Mouse (Mus musculus) ovary, postnatal 10 days (tissue): ENCODE results near the gene Nsrp1.
A peak's percentile ranks its signal among the peaks of the same experiment; 100 is the strongest.
"Not testable (repeated sequence)": the region's sequence is repeated elsewhere in the genome, so short reads cannot be mapped to it uniquely, and the experiment has no call there.

Experiments
- DNase-seq: peaks from one replicate; pipeline ENCODE4 v3.0.0; 2022; ENCODE audit warnings: low spot score

Gene Nsrp1

DNA sequence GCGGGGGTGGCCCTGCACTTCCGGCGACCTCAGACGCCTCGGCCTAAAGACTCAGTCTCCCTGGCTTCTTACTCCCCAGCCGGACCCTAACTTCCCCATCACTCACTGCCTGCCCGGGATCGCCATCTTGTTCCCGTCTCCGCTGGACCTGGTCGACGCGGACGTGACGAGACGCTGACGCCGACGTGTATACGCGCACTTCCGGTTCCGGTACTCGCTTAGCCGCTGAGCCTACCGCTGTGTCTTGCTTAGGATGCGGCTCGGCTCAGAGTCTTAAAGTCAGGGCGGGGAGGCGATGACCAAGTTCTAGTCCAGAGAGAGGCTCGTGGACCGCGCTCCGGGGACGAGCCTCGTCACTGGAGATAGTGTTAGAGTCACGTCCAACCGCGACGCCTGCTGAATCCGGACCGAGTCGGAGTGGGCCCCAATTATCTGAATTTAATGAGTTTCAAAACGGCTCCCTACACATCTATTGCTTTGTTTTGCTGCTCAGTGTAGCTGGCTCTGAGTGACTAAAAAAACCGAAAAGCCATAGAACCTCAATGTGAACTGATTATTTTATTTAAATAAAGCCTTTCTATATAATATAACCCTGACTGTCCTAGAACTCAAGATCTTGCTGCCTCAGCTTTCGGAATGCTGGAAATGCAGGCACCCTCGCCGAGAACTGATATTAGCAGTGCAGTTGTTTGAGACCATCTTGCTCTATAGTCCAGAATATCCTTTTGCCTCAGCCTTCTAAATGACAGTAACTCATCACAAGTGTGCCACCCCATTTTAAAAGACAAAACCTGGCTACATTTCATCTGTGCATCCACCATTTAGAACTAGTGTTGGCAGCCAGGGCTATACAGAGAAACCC, at the start of gene Nsrp1:
Nsrp1 (minus strand) TSS at position 163 of the 862 bp plus-strand sequence.
- DNase-seq: peak; percentile 68

DNA sequence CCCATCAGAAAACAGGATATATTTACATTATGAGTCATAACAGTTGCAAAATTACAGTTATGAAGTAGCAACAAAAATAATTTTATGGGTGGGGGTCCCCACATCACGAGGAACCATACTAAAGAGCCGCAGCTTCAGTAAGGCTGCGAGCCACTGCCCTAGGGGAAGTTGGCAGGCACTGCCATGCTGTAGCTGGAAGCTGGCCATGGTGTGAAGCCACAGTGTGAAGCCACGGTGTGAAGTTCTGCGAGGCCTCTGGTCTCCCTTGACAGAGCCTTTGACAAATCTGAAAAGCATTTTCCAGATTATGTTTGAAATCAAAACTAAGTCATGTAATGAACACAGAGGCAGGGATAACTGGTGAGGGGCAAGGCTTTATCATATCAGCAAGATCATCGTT, 32.9 kb upstream of the Nsrp1 start:
- DNase-seq: no peak

DNA sequence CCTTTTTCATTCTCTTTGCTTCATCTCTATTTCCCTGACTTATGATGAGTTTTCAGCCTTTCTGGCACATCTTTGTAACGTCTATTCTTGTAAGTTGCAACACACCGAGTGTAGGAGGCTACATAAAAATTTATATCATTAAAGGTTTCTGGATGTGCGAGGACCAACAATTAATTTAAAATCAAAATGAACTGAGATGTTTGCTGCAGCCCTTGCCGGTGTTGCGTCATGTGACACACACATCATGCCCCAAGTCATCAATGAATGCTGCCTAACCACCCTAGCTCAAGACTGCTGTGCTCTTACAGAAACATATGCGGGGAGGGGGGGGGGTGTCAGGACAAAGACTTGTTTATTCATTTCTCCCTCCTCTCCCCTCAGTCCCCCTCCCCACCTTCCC, 30.2 kb upstream of the Nsrp1 start:
- DNase-seq: no peak

DNA sequence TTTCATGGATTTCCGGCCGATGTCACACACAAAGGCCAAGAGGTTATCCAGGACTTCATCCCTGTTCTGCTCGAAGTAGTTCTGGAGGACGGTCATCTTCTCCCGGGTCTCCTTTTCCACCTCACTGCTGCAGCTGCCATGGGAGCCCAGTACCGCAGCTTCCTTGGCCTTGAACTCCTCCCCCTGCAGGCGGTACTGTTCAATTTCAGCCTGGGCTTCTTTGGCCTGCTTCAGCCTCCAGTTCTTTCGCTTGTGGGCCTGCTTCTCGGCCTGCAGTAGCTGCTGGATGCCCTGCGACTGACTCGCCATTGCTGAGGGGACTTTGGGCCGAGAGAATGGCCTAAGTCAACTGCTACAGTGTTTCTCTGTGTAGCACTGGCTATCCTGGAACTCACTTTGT, 29.6 kb upstream of the Nsrp1 start:
- DNase-seq: not testable (repeated sequence)

DNA sequence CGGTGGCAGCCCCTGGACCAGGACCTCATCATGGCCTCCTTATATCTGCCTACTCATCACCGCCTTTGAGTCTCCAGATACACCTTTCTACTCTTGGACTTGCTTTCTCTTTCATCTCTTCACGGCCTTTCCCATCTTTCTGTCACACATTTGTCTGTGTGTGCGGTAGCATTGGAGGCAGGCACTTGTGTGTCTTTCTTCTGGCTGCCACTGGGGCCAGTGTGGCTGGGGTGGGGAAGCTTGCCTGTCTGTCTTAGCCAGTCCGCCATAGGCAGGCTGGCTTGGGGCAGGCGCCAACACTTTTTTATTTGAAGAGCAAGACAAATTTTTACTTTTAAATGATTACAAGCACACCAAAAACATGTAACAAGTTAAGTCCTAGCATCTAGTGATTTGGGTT, 28.7 kb upstream of the Nsrp1 start:
- no peak for DNase-seq

DNA sequence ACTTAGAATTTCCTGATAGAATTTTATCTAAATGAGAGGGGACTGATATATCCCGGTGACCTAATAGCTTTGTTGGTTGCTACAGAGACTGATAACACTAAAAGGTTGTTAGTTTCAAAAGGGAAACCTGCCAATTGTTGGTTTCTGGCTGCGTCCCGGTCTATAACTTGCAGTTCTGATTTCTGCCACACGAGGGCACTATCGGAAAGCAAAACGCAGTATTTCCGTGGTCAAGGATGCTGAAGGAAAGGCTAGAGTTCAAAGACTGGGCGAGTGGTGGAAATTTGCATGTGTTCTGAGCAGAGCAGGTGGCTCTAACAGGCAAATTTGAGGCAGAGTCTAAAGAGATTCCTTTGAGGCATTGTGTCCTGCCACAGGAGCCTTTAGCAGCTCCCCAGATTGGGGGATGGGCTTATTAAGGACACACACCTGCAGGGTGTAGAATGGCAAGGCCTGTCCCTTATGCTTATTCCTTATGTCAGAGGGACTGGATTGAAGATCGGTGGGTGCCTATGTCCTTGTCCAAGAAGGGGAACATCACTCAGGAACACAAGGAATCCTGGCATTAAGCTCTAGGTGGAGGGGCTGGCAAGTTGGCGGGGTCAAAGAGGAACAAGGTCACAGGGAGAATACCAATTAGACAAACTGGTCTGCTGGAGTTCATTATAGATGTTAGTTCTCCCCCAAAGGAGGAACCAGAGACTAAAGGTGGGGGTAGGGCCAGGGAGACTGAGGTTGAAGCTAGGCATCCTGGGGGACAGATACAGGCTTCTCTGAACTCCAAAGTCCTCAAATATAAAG, 22.1 kb upstream of the Nsrp1 start:
- DNase-seq: peak; percentile 78

DNA sequence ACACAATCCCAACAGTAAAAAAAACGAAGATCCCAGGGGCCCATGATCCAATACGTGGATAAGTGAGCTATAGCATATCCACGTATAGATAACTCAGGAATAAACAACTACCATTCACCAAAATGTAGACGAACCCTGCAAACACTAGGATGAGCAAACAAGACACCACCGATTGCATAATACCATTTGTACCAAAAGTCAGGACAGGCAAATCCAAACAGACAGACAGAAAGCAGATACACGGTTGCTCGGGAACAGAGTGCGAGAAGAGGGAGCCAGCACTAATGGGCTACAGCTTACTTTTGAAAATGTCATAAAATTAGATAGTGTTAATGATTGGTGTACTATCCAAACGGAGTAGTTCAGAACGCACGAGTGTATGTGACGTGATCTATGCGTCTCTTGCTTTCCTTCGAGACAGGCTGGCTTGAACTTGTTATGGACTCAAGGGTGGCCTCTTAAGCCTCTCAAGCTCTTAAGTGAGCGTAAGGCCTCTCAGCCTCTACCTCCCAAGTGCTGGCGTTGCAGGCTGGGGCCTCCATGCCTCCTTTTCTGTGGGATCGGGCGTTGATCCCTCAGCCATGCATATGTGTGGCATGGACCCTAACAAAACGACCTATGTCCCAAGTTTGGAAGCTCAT, 20.2 kb upstream of the Nsrp1 start:
- DNase-seq: no peak

DNA sequence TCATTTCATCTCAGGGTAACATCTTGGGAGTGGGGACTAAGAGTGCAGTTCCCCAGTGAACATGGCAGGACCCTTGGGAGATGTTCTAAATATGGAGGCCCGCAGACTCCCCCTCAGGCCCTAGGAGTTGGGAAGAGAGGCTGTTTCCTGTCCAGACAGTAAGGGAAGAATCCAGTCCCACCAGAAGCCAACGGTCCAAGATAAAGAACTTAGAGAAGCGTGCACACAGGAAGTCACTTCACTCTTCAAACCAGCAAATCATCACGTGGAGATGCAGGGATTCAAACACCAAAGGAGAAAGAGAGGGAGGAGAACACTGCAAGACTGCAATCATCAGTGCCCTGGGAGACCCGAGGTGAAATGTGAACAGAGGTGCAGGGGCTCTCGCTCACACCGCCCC, 18.8 kb upstream of the Nsrp1 start:
- no peak for DNase-seq

DNA sequence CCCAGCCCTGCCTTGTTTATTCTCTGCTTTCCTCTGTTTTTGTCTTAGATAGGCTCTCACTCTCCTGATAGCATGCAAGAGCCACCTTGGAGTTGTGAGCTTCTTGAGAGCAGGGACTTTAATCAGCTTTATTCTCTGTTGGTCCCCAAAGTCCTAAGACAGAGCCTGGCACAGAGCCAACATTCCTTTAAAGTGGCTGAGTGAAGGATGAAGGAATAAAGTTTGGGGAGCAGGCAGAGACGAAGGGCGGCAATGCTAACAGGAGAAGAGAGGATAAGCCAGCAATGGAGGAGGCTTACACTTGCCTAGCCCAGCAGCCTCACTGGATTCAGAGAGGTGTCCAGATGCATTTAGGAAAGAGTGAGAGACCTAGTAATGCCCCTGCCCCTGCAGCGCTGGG, 18.3 kb upstream of the Nsrp1 start:
- DNase-seq: no peak

DNA sequence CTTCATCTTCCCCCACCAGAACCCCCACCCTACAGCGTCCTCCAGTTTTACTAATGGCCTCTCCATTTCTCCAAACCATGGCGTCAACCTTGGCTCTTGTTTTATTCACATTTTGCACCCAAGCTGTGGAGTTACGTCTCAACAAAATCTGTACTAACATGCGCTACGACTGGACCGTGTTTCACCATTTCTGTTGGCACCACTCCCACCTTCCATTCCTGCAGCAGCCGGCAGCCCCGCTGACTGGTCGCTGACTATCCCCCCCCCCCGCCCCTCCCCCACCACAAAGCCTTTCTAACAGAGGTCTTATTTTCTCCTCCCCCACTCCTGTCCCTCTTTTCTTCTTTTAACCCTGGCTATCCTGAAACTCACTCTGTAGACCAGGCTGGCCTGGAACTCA, 17.0 kb upstream of the Nsrp1 start:
- DNase-seq: no peak

DNA sequence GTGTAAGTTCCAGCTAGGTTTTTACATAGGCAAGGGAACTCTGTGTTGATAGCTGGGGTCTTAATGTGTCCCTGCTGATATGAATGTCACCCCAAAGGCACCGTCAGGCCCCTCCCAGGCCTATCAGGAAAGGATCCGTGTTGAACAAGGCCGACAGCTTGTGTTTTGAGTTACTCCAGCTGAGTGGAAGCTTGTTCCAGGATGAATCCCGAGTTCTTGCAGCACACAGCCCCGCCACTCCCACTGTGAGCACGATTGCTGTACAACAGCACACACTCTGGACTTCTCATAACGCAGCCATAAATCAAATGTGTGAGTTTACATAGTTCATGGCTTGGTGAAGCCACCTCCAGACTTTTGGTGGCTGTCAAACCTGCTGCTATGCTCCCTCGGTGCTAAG, 15.9 kb upstream of the Nsrp1 start:
- no peak for DNase-seq

DNA sequence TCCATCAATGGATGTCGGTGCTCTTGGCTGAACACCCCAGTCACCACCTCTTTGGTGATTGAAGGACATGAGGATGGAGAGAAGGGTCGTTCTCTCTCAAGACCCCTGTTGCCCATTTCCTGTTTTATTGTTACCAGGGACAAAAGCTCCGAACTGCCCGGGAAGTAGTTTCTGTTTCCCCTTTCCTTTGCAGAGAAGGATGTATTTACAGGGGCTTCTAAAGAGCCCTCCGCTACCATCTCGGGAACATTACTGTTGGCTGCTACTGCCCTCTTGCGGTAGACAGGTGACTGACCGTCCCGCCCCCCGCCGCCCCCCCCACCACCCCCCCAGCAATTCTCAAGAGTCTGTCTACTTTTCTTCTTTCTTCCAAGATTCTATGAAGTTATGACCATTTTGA, 15.0 kb upstream of the Nsrp1 start:
- DNase-seq: peak; percentile 8

DNA sequence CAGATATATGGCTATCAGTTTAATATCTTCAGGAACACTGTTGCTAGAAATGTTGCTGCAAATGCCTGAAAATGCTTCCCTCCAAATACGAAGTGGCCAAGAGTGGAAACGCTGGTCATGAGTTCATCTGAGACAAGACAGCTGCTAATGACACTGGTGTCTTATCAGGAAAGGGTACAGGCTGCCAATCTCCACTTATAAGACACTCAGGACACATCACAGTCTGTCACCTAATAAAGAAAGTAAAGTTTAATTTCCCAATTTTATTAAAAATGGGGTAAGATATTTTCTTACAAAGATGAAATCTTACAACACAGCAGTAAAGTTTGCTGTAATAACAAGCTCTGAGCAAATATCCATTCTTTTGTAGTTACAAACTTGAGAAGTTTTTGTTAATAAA, 10.9 kb upstream of the Nsrp1 start:
- no peak for DNase-seq

DNA sequence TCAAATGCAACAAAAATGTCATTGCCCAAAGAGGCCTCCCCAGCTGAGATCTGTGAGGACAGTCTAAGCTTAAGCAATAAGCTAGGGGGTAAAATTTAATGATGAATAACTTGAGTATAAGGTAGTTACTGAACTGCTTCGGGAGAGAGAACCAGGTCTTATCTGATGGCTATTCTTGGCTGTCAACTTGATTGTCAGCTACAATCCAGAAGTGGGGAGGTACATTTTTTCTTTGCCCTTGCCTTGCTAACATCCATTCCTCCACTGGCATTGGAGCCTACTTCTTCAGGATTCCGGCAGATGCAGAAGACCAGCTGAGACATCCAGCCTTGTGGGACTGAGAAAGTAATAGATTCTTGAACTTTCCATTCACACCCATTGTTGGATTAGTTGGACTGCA, 8.8 kb upstream of the Nsrp1 start:
- no peak for DNase-seq

DNA sequence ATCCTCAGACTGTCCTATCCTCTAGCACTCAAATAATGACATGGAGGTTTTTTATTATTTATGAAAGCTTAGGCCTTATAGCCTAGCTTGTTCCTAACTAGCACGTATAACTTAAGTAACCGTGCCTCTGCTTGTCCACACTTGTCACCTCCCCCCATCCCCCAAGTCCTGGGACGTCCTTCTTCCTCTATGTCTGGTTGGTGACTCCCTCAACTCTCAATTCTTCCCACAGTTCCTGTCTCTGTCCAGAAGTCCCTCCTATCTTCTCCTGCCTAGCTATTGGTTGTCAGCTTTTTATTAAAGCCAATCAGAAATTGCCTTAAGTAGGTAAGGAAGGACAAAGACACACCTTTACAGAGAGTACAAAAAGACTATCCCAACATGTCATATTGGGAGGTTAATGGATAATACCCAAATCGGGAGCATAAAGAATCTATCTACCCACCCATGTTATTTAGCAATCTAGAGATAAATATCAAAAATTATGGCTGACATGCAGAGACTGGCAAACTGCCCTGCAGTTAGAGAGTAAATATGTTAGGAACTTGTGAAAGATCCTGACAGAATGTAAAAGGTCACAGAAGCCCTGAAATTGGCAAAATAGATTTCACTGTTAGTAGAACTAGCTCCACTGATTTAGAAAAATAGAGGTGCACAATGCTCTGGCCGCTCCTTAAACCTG, 5.9 kb upstream of the Nsrp1 start:
- no peak for DNase-seq

DNA sequence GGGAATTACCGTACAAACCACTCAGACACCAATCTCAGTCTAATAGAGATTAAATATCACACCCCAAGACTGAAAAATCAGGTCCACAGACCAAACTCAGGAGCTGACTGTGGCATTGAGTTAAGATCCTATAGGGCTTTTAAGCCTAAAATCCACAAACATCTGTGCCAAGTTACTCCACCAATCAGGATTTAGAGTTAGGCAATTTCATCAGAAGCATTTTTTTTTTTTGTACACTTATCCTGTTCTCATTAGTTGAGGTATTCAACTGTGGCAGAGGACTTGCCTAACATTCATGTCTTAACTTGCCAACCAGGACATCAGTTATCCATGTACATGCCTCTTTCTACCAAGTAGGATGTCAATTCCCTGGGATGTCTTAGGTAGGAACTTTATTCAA, 1.1 kb upstream of the Nsrp1 start:
- DNase-seq: no peak

DNA sequence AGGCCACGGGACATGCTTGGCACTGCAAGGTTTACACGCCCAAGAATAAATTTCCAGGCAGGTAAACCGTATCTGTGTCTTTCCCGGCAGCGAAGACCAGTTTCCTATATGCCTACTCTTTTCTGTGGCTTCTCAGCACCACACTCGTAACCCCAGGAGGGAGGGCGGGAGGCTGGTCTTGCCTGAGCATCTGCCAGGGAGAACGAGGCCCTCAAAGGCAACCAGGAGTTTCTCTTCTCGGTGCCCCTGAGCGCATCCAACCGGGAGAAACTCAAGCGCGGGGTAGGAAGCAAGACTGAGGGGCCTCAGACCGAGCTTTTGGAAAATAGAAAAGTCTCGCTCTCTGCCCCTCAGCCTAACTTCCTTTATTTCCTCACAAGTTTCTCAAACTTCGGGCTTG, 443 bp downstream of the Nsrp1 start:
- no peak for DNase-seq

DNA sequence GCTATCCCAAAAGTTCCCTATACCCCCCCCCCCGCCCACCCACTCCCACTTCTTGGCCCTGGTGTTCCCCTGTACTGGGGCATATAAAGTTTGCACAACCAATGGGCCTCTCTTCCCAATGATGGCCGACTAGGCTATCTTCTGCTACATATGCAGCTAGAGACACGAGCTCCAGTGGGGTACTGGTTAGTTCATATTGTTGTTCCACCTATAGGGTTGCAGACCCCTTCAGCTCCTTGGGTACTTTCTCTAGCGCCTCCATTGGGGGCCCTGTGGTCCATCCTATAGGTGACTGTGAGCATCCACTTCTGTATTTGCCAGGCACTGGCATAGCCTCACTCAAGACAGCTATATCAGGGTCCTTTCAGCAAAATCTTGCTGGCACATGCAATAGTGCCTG, 904 bp downstream of the Nsrp1 start:
- DNase-seq: not testable (repeated sequence)

DNA sequence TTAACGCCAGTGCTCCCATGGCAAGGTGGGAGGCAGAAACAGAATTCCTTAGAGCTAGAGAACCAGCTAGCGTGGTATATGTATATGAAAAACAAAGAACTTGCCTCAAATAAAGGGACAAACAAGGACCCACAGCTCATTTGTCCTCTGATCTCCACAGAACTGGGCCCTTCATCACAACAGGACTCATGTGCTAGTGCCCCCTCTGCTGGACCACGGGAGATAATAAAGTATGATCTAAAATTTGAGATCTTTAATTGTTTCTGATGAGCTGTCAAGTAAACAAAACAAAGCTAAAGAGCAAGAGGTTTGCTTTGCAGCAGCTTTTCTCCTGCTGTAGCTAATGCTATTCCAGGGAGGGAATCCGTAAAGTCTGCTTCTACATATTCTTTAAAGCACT, 7.5 kb downstream of the Nsrp1 start:
- DNase-seq: no peak

DNA sequence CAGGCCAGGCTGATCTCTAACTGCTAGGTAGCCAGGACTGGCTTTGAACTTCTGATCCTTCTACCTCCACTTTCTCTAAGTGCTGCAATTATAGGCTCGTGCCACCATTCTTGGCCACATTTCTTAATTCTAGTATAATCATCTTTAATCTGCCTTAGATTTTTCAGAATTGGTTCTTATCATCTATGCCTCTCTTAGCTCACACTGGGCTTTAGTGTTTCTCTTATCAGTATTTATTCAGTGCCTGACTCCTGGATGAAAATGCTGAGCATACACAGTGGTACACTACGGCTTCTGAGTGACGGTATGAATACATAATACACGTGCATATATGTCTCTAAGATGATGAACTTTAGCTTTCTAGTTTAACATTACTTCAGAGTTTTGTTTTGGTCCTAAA, 9.4 kb downstream of the Nsrp1 start:
- DNase-seq: no peak

DNA sequence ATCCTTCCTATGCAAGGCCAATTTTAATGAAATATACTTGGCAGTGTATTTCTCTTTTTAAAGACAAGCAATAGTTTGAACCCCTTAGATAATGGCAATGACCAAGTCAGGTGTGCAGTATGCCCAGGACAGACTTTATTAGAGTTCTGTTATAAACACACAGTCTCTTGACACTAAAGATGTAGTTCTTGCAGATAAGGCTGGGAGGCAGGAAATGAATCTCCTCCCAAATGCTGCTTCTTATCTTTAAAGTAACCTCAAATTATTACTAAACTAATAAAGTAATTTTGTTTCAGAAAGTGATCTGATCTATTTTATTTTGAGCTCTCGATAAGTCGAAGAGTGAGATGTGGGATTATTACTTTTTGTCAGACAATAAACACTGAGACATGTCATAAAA, 14.8 kb downstream of the Nsrp1 start:
- DNase-seq: no peak

DNA sequence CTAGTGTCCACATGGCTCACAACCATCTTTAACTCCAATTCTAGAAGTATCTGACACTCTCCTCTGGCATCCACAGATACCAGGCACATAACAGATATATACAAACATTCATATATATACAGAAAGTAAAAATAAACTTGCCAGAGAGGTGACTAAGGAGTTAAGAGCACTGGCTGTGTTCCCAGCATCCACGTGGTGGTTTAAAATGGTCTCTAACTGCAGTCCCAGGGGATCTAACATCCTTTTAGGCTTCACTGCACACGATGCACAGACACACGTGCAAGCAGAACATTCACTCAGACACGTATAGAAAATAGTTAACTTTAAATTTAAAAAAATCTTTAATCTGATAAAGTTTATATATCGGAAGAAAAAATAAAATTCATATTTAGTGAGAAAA, 16.3 kb downstream of the Nsrp1 start:
- DNase-seq: no peak
